Mouse (Mus musculus) inflammation-experienced regulatory T-cells, adult 16 weeks (primary cell): ENCODE results near the gene Prr22. TPM values are rescaled to one million over a fixed set of nuclear protein-coding genes. Genes with fewer than 3 reads are reported as not detected.

Experiments
- polyA plus RNA-seq: library from polyadenylated mRNA; unstranded; fragments of 100-300 nt; shearing (Covaris generic); gene quantifications from one replicate; pipeline ENCODE4 v1.2.1, GENCODE M21; 2017

The Prr22 gene
- polyA plus RNA-seq = 2.4 TPM

DNA sequence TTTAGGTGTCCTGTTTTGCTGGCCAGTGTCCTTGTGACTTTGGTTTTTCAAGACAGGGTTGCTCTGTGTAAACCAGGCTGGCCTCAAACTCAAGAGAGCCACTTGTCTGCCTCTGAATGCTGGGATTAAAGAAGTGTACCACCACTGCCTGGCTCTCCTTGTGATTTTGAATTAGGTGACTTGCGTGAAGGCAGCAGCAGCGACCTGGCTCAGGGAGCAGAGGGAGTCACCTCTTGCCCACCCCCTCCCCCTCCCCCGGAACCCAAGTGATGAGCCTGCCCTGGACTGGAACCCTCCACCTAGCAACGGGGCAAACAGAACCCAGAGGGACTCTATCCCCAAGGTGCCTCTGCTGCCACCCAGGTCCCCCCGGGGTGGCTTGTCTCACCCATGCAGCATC is at the start of gene Prr22:
TSS of gene Prr22 (plus strand) at position 301 of the 400 bp plus-strand sequence.

DNA sequence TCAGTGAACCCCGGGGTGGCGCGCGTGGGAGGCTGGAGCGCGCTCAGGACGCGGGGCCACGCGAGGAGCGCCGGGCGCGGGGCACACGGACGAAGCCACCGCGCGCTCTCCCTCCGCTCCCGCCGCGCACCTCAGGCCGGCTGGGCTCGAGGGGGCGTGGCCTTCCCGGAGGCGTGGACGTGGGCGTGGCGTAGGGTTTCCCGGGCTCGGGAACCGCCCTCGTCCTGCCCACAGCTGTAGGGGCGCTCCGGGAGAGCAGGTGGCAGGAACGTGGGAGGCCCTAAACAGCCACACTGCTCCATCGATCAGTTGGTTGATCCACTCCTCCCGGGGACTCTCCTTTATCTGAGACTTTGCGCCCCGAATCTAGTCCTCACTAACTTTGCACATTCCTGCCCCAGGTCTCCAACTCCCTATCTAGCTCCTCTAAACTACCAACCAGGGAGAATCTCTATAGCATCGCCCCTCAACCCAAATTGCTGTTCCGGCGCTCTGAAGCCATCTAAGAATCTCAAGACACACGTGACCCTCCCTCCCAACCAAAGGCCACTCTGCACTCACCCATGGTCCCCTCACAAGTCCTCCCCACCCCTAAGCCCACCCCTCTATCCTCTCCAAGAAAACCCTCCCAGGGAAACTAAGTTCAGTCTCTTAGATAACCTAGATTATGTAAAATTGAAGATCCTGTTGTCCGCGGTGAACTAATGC is 12.5 kb upstream of the Prr22 start, which contains the start of gene Nrtn:
TSS of gene Nrtn (minus strand) at position 115 of the 708 bp plus-strand sequence.

DNA sequence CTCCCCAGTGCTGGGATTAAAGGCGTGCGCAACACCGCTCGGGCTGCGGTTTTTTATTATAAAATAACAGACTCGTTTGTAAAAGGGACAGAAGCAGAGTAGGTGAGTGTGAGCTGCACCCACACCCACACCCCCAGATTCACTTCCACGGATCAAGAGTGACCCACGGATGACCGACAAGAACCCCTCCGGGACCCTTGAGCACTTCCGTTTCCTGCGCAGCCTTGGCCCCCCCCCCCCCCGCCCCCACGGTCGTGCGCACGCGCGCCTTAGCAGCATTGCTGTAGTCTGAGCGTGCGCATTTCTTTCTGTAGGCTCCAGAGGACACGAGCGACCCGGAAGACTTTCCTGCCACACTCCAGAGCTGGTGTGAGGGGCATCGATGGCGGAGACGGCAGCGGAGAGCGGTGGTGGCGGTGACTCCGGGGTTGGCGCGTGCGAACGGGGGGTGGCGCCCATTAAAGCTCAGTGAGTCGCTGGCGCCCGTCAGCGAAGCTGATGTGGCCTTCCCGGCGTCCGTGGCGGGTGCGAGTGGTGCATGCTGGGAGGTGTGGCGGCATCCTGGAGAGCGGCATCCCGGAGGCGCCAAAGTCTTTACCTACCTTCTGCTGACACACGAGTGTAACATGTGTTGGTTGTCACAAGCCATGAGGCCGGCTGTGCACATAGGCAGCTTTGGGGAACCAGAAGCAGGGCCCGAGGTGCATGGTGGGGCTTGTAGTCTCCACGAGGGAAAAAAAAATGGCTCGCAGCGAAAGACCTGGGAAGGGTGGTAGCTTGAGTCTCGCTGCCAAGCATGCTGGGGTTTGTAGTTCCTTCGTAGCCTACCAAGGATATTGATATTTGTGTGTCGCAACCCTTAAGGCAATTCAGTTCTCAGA is 5.3 kb upstream of the Prr22 start, which contains the start of gene Dus3l:
TSS of gene Dus3l (plus strand) at position 284 of the 881 bp plus-strand sequence.

Other genes starting within 250 kb of the Prr22 start
- gene Gm20219, start 215.9 kb upstream of the Prr22 start, polyA plus RNA-seq = 1.00 TPM
- gene Safb2, start 185.7 kb upstream of the Prr22 start, polyA plus RNA-seq = 197 TPM
- gene Safb, start 185.4 kb upstream of the Prr22 start, polyA plus RNA-seq = 192 TPM
- gene 2410015M20Rik, start 160.5 kb upstream of the Prr22 start, polyA plus RNA-seq = 221 TPM
- 1,818 TPM for gene Rpl36, start 156.8 kb upstream of the Prr22 start, polyA plus RNA-seq
- 12.7 TPM for gene Lonp1, start 143.4 kb upstream of the Prr22 start, polyA plus RNA-seq
- 2.7 TPM for gene Catsperd, start 142.1 kb upstream of the Prr22 start, polyA plus RNA-seq
- 115 TPM for gene Ranbp3, start 97.0 kb upstream of the Prr22 start, polyA plus RNA-seq
- 257 TPM for gene Ndufa11, start 52.5 kb upstream of the Prr22 start, polyA plus RNA-seq
- 8.2 TPM for gene Vmac, start 52.2 kb upstream of the Prr22 start, polyA plus RNA-seq
- gene Nrtn, start 12.7 kb upstream of the Prr22 start, polyA plus RNA-seq = not detected
- gene Dus3l, start 5.5 kb upstream of the Prr22 start, polyA plus RNA-seq = 64.7 TPM
- gene Rfx2, start 60.8 kb downstream of the Prr22 start, polyA plus RNA-seq = 1.4 TPM
- gene Acsbg2, start 104.2 kb downstream of the Prr22 start, polyA plus RNA-seq = not detected
- gene 1700061G19Rik, start 105.2 kb downstream of the Prr22 start, polyA plus RNA-seq = 0.11 TPM
- gene Mllt1, start 165.2 kb downstream of the Prr22 start, polyA plus RNA-seq = 4.8 TPM
- not detected for gene Acer1, start 211.9 kb downstream of the Prr22 start, polyA plus RNA-seq
- gene Clpp, start 220.1 kb downstream of the Prr22 start, polyA plus RNA-seq = 94.9 TPM
- 37.9 TPM for gene Alkbh7, start 227.1 kb downstream of the Prr22 start, polyA plus RNA-seq
- 1.8 TPM for gene Pspn, start 229.8 kb downstream of the Prr22 start, polyA plus RNA-seq
- gene Gtf2f1, start 241.0 kb downstream of the Prr22 start, polyA plus RNA-seq = 93.0 TPM
- gene Gm17949, start 241.2 kb downstream of the Prr22 start, polyA plus RNA-seq = 0.93 TPM